Mouse (Mus musculus) liver, embryonic 16.5 days (tissue): Measurements from ENCODE around the gene Ppp1r1b. TPM values are rescaled to one million over a fixed set of nuclear protein-coding genes. Genes with fewer than 3 reads are reported as not detected.

ENCODE experiments used
- ATAC-seq: fragments of 200-750 bp; cut with Nextera tagmentation; 2 replicates; pipeline ENCODE4 v1.8.0; 2017; ENCODE audit warnings: low read depth, mild to moderate bottlenecking, moderate number of reproducible peaks, moderate library complexity
- H3K27ac ChIP-seq: fragments of 300-500 bp; sonication (generic); 2 replicates; pipeline ENCODE4 v1.5.1; 2014; ENCODE audit warnings: mild to moderate bottlenecking, low read length
- H3K27me3 ChIP-seq: fragments of 300-500 bp; sonication (generic); 2 replicates; pipeline ENCODE4 v1.6.1; 2014; ENCODE audit warnings: low read depth, low read length, mixed read lengths; ENCODE audit not compliant: control insufficient read depth, insufficient read depth
- H3K36me3 ChIP-seq: fragments of 300-500 bp; sonication (generic); 2 replicates; pipeline ENCODE4 v1.6.1; 2014; ENCODE audit warnings: mild to moderate bottlenecking; ENCODE audit not compliant: control insufficient read depth, insufficient read depth
- H3K4me1 ChIP-seq: fragments of 300-500 bp; sonication (generic); 2 replicates; pipeline ENCODE4 v1.6.1; 2014; ENCODE audit warnings: low read depth, low read length, mixed read lengths; ENCODE audit not compliant: control insufficient read depth
- H3K4me2 ChIP-seq: fragments of 300-500 bp; sonication (generic); 2 replicates; pipeline ENCODE4 v1.6.1; 2014; ENCODE audit warnings: low read depth, low read length, mixed read lengths
- H3K4me3 ChIP-seq: fragments of 300-500 bp; sonication (generic); 2 replicates; pipeline ENCODE4 v1.5.1; 2014; ENCODE audit warnings: low read depth, mild to moderate bottlenecking, low read length
- H3K9ac ChIP-seq: fragments of 300-500 bp; sonication (generic); 2 replicates; pipeline ENCODE4 v1.6.1; 2014; ENCODE audit warnings: low read depth, low read length
- H3K9me3 ChIP-seq: fragments of 300-500 bp; sonication (generic); replicated peaks from 2 replicates; pipeline ENCODE4 v1.6.1; 2016; ENCODE audit warnings: low read length; ENCODE audit not compliant: control insufficient read depth
- WGBS: fragments of 180-500 bp; shearing (Covaris S2); extraction: QIAGEN DNeasy Blood & Tissue Kit; methylation state at CpG from one replicate; pipeline ENCODE4 v1.1.7; 2014; ENCODE audit not compliant: insufficient replicate concordance; 5-methylcytosine and 5-hydroxymethylcytosine counted together
- polyA plus RNA-seq: library from polyadenylated mRNA; unstranded; fragments of >200 nt; fragmentation: Nextera tagmentation; extraction: Ambion mirVana; gene quantifications from 2 replicates; pipeline ENCODE4 v1.2.1, GENCODE M21; 2015

Ppp1r1b gene
- 0.79 and 1.9 TPM in 2 replicates for polyA plus RNA-seq

DNA sequence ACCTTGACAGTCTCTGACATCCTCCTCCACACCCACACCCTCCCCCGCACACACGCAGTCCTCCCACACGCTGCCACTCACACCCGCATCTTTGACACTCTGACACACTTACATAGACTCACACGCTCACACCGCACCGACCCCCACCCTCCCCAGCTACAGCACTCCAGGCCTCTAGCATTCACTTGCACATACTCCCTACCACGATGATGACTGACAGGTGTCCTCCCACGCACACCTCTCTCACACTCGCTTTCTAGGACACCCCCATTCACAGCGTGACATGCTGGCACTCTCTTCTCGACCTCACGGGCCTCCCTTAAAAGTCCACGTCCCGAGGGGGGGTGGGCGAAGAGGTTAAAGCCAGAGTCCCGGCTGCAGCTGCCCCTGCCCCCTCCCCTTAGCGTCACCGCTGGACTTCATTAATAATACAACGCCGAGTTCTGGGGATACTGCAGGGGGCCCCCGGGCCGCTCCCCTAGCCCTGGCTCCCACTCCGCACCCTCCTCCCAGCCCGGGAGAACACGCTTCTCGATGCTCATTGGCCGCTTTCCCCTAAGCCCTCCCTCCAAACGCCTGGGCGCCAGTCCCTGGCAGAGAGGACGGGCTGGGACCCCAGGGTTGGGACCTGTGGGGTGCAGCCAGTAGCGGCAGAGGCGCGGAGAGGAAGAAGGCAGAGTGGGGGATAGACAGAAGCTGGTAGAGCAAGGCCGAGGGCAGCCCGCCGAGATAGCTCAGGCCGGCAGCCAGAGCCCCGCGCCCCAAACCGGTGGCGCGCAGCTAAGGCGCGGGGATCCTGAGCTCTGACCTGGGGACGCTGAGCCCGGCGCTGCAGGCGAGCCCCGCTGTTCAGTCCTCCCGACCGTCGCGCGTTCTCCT is at the start of gene Ppp1r1b:
Ppp1r1b (plus strand) TSS at position 322 of the 879 bp plus-strand sequence.
- H3K4me3 ChIP-seq, result peak within 1 kb of the TSS; percentile 37
- H3K9me3 ChIP-seq, result no peaks in the 10 kb centered on the region
- H3K27me3 ChIP-seq, result peaks cover 70% of the 10 kb centered on the region
- peak within 1 kb of the TSS; percentile 53 for H3K4me2 ChIP-seq
- no peak within 1 kb of the TSS for H3K27ac ChIP-seq
- H3K36me3 ChIP-seq, result no peaks in the 10 kb centered on the region
- H3K9ac ChIP-seq, result no peak within 1 kb of the TSS
- ATAC-seq, result 0 out of 2 replicates have a peak, but pooled peaks have one; percentile 9
- H3K4me1 ChIP-seq, result no peaks in the 10 kb centered on the region; the same call in none of the 2 replicates
- 1% methylated on average over 55 of the region's 55 CpGs for WGBS

DNA sequence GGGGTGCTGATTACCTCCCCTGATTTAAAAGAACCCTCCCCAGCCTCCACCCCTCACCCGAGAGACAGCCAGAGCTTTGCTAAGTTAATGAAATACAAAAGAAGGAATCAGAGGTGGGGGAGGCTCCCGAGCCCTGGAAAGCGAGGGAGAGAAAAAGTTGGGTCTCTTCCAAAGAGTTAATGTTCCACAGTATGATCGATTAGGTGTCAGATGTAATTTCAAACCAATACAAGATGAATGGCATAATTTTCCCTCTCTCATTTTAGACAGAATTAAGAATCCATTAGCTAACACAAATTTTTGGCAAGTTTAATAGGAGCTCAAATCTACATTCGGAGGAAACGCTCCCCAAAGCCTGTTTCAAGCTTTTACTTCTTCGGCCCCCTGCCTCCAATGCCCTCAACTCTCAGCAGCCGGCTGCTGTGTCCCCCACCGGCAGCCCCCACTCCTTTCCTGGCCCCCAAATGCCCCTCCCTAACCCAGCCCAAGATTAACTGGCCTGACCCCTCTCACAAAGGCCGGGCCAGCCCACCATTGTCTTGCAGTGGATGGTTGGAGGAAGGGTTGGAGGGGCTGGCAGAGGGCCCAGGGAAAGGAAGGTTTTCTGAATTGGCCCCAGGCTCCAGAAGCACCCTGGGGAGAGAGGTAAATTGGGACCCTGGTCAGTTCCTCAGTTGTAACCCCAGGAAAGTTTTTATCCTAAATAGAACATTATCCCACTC is 49.6 kb upstream of the Ppp1r1b start:
- WGBS, result 18% methylated on average over 10 of the region's 10 CpGs
- no peak overlapping the region for H3K4me3 ChIP-seq
- peaks cover 36% of the 10 kb centered on the region for H3K27me3 ChIP-seq
- H3K4me2 ChIP-seq, result no peak overlapping the region
- no peaks in the 10 kb centered on the region for H3K9me3 ChIP-seq
- peak; percentile 49 for ATAC-seq
- H3K36me3 ChIP-seq, result no peaks in the 10 kb centered on the region
- H3K4me1 ChIP-seq, result no peaks in the 10 kb centered on the region; the same call in 1 of the 2 replicates
- H3K27ac ChIP-seq, result peak overlapping the region; percentile 76
- H3K9ac ChIP-seq, result no peak overlapping the region

DNA sequence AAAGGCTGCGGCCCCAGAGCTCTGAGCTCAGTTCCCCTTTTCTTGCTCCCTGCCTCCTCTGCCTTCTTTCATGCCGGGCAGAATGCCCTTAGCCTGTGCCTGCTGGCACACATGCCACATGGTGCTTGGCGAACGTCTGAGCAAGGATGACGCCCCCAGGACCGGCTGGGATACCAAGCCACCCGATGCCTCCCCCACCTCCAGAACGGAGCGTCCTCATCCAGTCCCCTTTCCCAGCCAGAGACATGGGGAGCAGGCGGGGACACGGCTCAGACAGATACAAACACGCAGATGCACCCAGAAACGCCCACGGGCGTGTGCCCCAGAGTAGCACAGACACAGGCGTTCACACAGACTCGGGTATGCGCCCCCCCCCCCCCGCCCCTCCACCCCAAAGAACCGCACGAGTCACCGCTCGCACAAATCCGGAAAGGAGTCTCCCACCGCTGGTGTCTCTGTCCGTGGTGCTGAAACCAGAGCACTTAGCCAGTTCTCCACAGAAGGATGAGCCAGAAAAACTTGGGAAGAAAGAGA is 34.3 kb upstream of the Ppp1r1b start:
- Histone ChIP-seq H3K27ac (no peak overlapping the region), H3K4me3 (no peak overlapping the region), H3K9ac (no peak overlapping the region), H3K27me3 (peaks cover 55% of the 10 kb centered on the region), H3K4me2 (no peak overlapping the region), H3K36me3 (no peaks in the 10 kb centered on the region), H3K9me3 (no peaks in the 10 kb centered on the region), H3K4me1 (no peaks in the 10 kb centered on the region)
- no peak for ATAC-seq
- 1% methylated on average over 26 of the region's 26 CpGs for WGBS

DNA sequence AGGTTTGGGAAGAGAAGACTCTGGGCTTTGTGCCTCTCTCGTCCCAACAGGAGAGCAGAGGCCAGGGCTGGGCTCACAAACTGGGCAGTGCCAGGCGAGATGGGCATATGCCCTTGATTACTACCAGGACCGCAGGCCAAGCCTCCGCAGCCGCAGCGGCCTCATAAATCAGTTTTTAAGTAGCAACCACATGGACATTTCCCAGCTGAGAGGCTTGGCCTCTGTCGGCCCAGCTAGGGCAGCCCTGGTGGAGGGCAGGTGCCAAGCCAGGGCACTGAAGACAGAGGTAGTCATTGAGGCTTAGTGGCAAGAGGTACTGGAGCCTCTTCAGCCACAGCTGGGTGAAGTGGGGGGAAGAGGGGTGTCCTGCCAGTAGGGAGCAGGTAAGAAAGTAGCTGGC is 30.7 kb upstream of the Ppp1r1b start:
- Histone ChIP-seq H3K9me3 (no peaks in the 10 kb centered on the region), H3K4me2 (no peak overlapping the region), H3K9ac (no peak overlapping the region), H3K4me1 (no peaks in the 10 kb centered on the region), H3K27me3 (peaks cover 84% of the 10 kb centered on the region), H3K27ac (no peak overlapping the region), H3K36me3 (no peaks in the 10 kb centered on the region), H3K4me3 (no peak overlapping the region)
- WGBS, result 5% methylated on average over 7 of the region's 7 CpGs
- no peak for ATAC-seq

DNA sequence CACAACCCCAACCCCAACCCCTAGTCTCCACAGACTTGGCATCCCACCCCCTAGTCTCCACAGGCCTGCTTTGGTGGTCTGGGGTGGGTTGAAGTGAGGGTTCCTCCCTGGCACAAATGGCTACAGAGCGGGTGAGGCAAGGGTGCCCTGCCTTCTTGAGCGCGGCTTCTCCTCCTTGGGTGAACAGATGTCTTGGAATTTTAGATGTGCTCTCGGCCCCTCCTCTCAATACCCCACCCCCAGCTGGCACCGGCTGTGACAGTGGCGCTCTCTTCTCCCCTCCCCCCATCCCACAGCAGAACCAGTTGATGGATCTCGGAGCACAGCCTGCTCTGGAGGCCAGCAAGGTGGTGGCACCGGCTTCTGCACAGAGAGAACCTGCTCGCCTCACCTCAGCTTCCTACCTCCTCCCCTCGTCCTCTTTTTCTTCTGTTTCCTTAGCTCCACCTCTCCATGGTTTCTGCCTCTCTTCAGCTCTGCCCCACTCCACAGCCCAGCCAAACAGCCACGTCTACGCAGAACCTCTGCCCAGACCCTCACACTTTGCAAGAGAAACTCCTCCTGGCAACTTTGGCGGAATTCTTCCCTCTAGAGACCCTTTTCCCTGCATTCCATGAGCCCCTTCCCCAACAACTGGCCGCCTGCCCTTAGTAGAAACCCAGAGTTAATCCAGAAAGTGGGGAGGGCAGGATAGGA is 29.6 kb upstream of the Ppp1r1b start:
- Histone ChIP-seq H3K4me3 (no peak overlapping the region), H3K36me3 (no peaks in the 10 kb centered on the region), H3K4me2 (no peak overlapping the region), H3K9me3 (no peaks in the 10 kb centered on the region), H3K27me3 (peaks cover 93% of the 10 kb centered on the region), H3K27ac (no peak overlapping the region), H3K9ac (no peak overlapping the region), H3K4me1 (no peaks in the 10 kb centered on the region)
- ATAC-seq, result no peak
- WGBS, result 2% methylated on average over 14 of the region's 14 CpGs

DNA sequence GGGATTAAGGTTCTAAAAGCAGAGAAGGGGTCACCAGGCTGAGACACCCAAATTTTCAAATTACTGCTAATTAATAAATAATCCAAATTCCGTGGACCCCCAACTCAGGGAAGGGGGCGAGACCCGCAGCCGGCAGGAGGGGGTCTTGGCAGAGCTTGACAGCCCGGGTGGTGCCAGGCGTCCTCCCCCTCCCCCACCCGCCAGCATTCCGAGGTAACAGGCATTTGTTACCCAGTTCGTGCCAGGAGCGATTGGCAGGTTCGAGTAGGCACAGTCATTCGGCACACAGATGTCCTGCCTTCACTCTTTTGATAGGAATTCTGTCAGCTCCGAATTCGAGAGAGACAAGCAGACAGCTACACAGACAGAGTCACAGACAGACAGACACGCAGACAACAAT is 29.1 kb upstream of the Ppp1r1b start:
- 3% methylated on average over 15 of the region's 15 CpGs for WGBS
- Histone ChIP-seq H3K36me3 (no peaks in the 10 kb centered on the region), H3K4me1 (no peaks in the 10 kb centered on the region), H3K9me3 (no peaks in the 10 kb centered on the region), H3K27ac (no peak overlapping the region), H3K27me3 (peaks cover 94% of the 10 kb centered on the region), H3K4me3 (no peak overlapping the region), H3K9ac (no peak overlapping the region), H3K4me2 (no peak overlapping the region)
- no peak for ATAC-seq

DNA sequence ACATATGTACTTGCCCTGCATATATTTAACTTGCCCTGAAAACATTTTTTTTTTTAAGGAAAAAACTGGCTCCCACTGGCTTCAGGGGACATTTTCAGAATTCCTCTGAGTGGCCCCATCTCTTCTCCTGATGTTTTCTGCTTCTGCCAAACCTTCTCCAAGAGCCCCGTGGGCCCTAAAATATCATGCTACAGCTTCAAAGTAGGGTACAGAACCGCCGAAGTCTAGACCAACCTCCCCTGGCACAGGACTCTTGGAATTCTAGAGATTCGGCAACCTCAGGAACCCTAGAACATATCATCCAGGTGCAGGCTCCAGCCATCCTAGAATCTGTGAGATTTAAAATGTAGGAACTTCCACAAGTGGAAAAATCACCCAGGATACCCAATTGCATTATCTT is 28.7 kb upstream of the Ppp1r1b start:
- no peaks in the 10 kb centered on the region for H3K4me1 ChIP-seq
- no peak for ATAC-seq
- WGBS, result 5% methylated on average over 4 of the region's 4 CpGs
- no peak overlapping the region for H3K4me2 ChIP-seq
- no peaks in the 10 kb centered on the region for H3K36me3 ChIP-seq
- no peaks in the 10 kb centered on the region for H3K9me3 ChIP-seq
- H3K9ac ChIP-seq, result no peak overlapping the region
- no peak overlapping the region for H3K27ac ChIP-seq
- H3K4me3 ChIP-seq, result no peak overlapping the region
- peaks cover 94% of the 10 kb centered on the region for H3K27me3 ChIP-seq

DNA sequence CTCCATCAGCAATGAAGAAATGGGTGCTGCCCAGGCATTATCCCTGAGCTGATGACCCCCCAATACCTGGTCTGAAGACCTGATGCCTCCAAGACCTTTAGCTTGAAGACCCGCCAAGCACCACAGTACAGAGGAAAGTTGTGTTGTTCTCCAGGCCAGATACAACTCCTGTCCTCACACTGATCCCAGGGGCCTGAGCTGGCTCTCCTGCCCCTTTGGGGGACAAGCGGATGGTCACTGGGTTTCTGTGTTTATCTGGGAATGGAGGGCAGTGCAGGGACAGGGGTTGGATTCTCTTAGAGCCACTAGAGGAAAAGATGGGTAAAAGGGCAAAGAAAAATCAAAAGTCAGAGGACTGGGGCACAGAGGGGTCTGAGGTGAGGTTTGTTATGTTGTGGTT is 28.3 kb upstream of the Ppp1r1b start:
- 5% methylated on average over 2 of the region's 2 CpGs for WGBS
- H3K27me3 ChIP-seq, result peaks cover 97% of the 10 kb centered on the region
- ATAC-seq, result no peak

More for the DNA sequence above, 28.3 kb upstream of the Ppp1r1b start:
- H3K9ac ChIP-seq, result no peak overlapping the region
- no peaks in the 10 kb centered on the region for H3K36me3 ChIP-seq
- no peaks in the 10 kb centered on the region for H3K4me1 ChIP-seq
- no peak overlapping the region for H3K4me3 ChIP-seq
- H3K4me2 ChIP-seq, result no peak overlapping the region
- no peaks in the 10 kb centered on the region for H3K9me3 ChIP-seq
- no peak overlapping the region for H3K27ac ChIP-seq
